Mouse (Mus musculus) embryonic fibroblast, embryonic 13.5 days (primary cell): ENCODE results near the gene Tra2b. TPM values are rescaled to one million over a fixed set of nuclear protein-coding genes. Genes with fewer than 3 reads are reported as not detected.

Source experiments
- H3K27ac ChIP-seq: 2 replicates; pipeline ENCODE4 v1.5.1; 2012; ENCODE audit warnings: low read length, control low read depth, inconsistent platforms; ENCODE audit not compliant: insufficient read depth
- H3K4me1 ChIP-seq: 2 replicates; pipeline ENCODE4 v1.6.1; 2011; ENCODE audit warnings: low read length; ENCODE audit not compliant: control insufficient read depth, insufficient read depth
- H3K4me3 ChIP-seq: 2 replicates; pipeline ENCODE4 v1.5.1; 2011; ENCODE audit warnings: mild to moderate bottlenecking, control low read depth, low read length; ENCODE audit not compliant: insufficient read depth
- CTCF ChIP-seq: IDR thresholded peaks from 2 replicates; pipeline ENCODE4 v1.5.1; 2011; ENCODE audit warnings: mild to moderate bottlenecking, control low read depth, low read length, moderate library complexity, borderline replicate concordance; ENCODE audit not compliant: insufficient read depth
- POLR2A ChIP-seq: IDR thresholded peaks from 2 replicates; pipeline ENCODE4 v1.6.1; 2011; ENCODE audit warnings: low read depth, mild to moderate bottlenecking, control low read depth, low read length, moderate library complexity
- polyA plus RNA-seq: library from polyadenylated mRNA; stranded (reverse); fragments of >200 nt; gene quantifications from 2 replicates; pipeline ENCODE4 v1.2.4, GENCODE M21; 2011; ENCODE audit warnings: low read depth; ENCODE audit not compliant: missing spikeins, insufficient read length

Gene Tra2b
- polyA plus RNA-seq, 1 experiment: 218 TPM

DNA sequence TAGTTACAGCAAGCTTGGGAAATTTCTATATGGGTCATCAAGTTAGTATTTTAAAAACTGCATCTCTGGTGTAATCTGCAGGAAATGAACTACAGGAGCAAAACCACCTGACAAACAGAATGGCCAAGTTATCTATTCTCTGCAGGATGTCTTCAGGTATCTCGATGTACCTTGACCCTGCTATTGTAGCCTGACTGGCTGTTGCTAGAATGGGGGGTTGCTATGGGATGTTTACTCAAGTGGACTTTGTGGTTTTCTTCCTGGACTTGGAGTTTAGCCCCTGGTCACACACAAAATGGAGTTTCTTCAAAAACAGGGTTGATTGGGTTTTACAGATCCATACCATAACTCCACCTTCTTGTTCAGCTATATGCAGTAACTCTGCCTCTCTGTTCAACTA is 62.3 kb downstream of the Tra2b start:
- no peak overlapping the region for H3K27ac ChIP-seq
- no peaks in the 10 kb centered on the region for H3K4me1 ChIP-seq
- no peak overlapping the region for H3K4me3 ChIP-seq
- no peak for TF ChIP-seq CTCF
- no peak for TF ChIP-seq POLR2A

DNA sequence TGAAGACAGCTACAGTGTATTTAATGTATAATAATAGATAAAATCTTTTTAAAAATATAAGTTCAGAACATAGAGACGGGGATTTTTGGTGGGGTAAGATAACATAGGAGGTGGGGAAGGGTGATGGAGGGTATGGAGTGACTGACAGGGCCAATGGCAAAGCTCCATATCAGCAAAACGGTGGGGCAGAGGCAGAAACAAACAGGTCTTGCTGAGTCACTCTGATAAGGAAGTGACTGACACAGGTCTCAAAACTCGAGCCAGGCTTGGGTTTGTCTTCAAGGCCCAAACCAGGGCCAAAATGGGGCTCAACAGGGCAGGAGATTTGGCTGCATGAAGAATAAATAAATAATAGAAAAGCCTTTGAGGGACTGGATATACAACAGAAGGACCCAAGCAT is 63.9 kb downstream of the Tra2b start:
- H3K4me3 ChIP-seq: no peak overlapping the region
- no peak overlapping the region for H3K27ac ChIP-seq
- TF ChIP-seq CTCF: no peak
- no peak for TF ChIP-seq POLR2A
- no peaks in the 10 kb centered on the region for H3K4me1 ChIP-seq

DNA sequence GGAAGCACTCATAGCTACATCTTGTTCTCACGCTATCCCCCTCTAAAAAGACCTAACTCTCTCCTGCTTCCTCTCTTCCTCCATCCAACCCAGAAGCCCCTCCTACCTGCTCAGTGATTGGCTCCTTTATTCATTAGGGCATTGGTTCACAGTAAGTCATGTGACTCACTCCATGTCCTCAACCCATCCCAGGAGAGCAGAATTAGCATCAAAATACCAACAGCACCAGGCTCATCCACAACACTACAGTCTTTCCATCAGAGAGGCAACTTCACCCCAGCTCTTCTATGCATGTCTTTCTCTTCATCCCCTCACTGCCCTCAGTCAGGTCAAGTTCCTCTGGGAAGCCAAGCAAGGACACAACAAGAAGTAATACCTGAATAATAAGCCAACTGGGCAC is 65.3 kb downstream of the Tra2b start:
- Histone ChIP-seq H3K27ac (no peak overlapping the region), H3K4me1 (no peaks in the 10 kb centered on the region), H3K4me3 (no peak overlapping the region)
- TF ChIP-seq POLR2A (no peak), CTCF (no peak)

Other genes with a start within 250 kb of the Tra2b start
- 91.6 and 92.4 TPM in 2 replicates for gene Igf2bp2, start 102.7 kb downstream of the Tra2b start, polyA plus RNA-seq
- 22.6 and 30.8 TPM in 2 replicates for gene Etv5, start 173.7 kb upstream of the Tra2b start, polyA plus RNA-seq